Mouse (Mus musculus): ENCODE measurements around the gene Hs6st1. TPM values are rescaled to one million over a fixed set of nuclear protein-coding genes. Genes with fewer than 3 reads are reported as not detected.

Hs6st1 gene
- total RNA-seq, 2 experiments from 2014 or later: 24.8 to 26.4 TPM

- intact Hi-C loops (cut with DNase I): no loop called here
- DNase-seq: no peak
These were observed 7.5 kb downstream of the Hs6st1 start for GRCm38 (mm10) chr1:36075652-36076051.

GRCm38 (mm10) chr1:36077084-36077483 lies 8.9 kb downstream of the Hs6st1 start:
- intact Hi-C loops (cut with DNase I): no loop called here

GRCm38 (mm10) chr1:36078250-36078649 lies 10.1 kb downstream of the Hs6st1 start:
- DNase-seq: no peak
- intact Hi-C loops (cut with DNase I): no loop called here

More at GRCm38 (mm10) chr1:36077084-36077483, 8.9 kb downstream of the Hs6st1 start:
- no peak for DNase-seq

- peak; percentile 64 to 73 for DNase-seq
- intact Hi-C loops (cut with DNase I): no loop called here
These were observed 11.5 kb downstream of the Hs6st1 start for GRCm38 (mm10) chr1:36079679-36080078.

- intact Hi-C loops (cut with DNase I): no loop called here
- no peak for DNase-seq
These were observed 12.8 kb downstream of the Hs6st1 start for GRCm38 (mm10) chr1:36080974-36081373.

GRCm38 (mm10) chr1:36082184-36082583 lies 14.0 kb downstream of the Hs6st1 start:
- intact Hi-C loops (cut with DNase I): no loop called here
- DNase-seq: no peak

GRCm38 (mm10) chr1:36083554-36083953 lies 15.4 kb downstream of the Hs6st1 start:
- DNase-seq: no peak
- intact Hi-C loops (cut with DNase I): no loop called here

GRCm38 (mm10) chr1:36085069-36085468 lies 16.9 kb downstream of the Hs6st1 start:
- no peak for DNase-seq
- intact Hi-C loops (cut with DNase I): no loop called here

GRCm38 (mm10) chr1:36088367-36088766 lies 20.2 kb downstream of the Hs6st1 start:
- intact Hi-C loops (cut with DNase I): no loop called here
- DNase-seq: peak in 1 of 2 experiments; percentile 33

GRCm38 (mm10) chr1:36089481-36089880 lies 21.3 kb downstream of the Hs6st1 start:
- intact Hi-C loops (cut with DNase I): no loop called here
- no peak for DNase-seq

- intact Hi-C loops (cut with DNase I): no loop called here
- peak in 1 of 2 experiments; percentile 48 for DNase-seq
These were observed 22.0 kb downstream of the Hs6st1 start for GRCm38 (mm10) chr1:36090011-36090721.

GRCm38 (mm10) chr1:36090722-36091110 lies 22.5 kb downstream of the Hs6st1 start:
- no peak for DNase-seq
- intact Hi-C loops (cut with DNase I): no loop called here

- no peak for DNase-seq
- intact Hi-C loops (cut with DNase I): no loop called here
These were observed 23.0 kb downstream of the Hs6st1 start for GRCm38 (mm10) chr1:36091246-36091645.

GRCm38 (mm10) chr1:36093741-36094140 lies 25.5 kb downstream of the Hs6st1 start:
- intact Hi-C loops (cut with DNase I): no loop called here
- no peak for DNase-seq

GRCm38 (mm10) chr1:36095423-36096272 lies 27.4 kb downstream of the Hs6st1 start:
- intact Hi-C loops (cut with DNase I): no loop called here
- DNase-seq: peak in 1 of 2 experiments; percentile 53

GRCm38 (mm10) chr1:36098432-36098831 lies 30.2 kb downstream of the Hs6st1 start:
- DNase-seq: no peak
- intact Hi-C loops (cut with DNase I): no loop called here

GRCm38 (mm10) chr1:36100371-36100770 lies 32.2 kb downstream of the Hs6st1 start:
- DNase-seq: no peak
- intact Hi-C loops (cut with DNase I): no loop called here

- no peak for DNase-seq
- intact Hi-C loops (cut with DNase I): no loop called here
These were observed 37.9 kb downstream of the Hs6st1 start for GRCm38 (mm10) chr1:36105917-36106706.

- no peak for DNase-seq
- intact Hi-C loops (cut with DNase I): no loop called here
These were observed 41.8 kb downstream of the Hs6st1 start for GRCm38 (mm10) chr1:36109987-36110386.

GRCm38 (mm10) chr1:36112665-36113064 lies 44.5 kb downstream of the Hs6st1 start:
- no peak for DNase-seq
- intact Hi-C loops (cut with DNase I): no loop called here

GRCm38 (mm10) chr1:36113670-36114069 lies 45.5 kb downstream of the Hs6st1 start:
- intact Hi-C loops (cut with DNase I): no loop called here

More at GRCm38 (mm10) chr1:36113670-36114069, 45.5 kb downstream of the Hs6st1 start:
- no peak for DNase-seq
